Mouse (Mus musculus): ENCODE measurements around the gene Krtap29-1. TPM values are rescaled to one million over a fixed set of nuclear protein-coding genes. Genes with fewer than 3 reads are reported as not detected.

Gene Krtap29-1
- total and polyA plus RNA-seq, 3 experiments: not detected

DNA sequence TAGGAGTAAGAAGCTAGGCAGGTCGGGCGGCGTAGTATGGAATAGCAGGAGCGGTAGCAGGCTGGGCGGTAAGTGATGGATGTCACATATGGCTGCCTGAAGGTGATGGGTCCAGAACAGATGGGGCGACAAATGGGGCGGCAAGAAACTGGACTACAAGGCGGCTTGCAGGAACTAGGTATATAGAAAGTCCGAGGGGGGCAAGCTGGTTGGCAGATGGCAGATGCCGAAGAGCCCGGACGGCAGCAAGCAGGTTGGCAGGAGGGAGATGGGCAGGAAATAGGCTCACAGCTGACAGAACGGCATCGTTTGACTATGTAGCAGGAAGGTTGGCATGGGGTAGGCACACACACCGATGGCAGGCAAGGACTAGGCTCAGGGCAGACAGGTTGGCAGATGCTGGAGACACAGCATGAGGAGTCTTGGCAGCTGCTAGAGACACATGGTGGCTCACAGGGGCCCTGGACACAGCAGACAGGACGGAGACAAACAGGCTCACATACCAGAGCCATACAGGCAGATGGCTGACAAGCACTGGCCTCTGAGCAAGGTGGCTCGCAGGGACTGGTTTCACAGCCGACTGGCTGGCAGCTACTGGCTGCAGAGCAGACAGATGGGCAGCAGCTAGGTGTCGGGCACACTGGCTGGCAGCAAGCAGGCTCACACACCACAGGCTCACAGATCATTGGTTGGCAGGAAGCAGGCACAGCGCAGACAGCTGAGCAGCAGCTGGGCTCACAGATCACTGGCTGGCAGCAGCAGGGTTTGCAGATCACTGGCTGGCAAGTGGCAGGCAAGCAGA lies 6.6 kb upstream of the Krtap29-1 start:
- TF ChIP-seq EP300 (IDR thresholded peaks at IDR 0.05; ENCODE audit: low read depth in 1 of 2, low read length in 2 of 2) (no peak), USF2 (IDR thresholded peaks at IDR 0.05; ENCODE audit: borderline replicate concordance in 1 of 2, insufficient read depth in 1 of 2, low read depth in 1 of 2, low read length in 2 of 2) (no peak), GABPA (IDR thresholded peaks at IDR 0.05; ENCODE audit: low read depth, low read length) (no peak), ELF1 (IDR thresholded peaks at IDR 0.05; ENCODE audit: low read depth, low read length) (no peak), KAT2A (conservative IDR thresholded peaks at IDR 0.05; ENCODE audit: low read depth, low read length) (no peak), JUND (IDR thresholded peaks at IDR 0.05; ENCODE audit: low read depth, low read length) (no peak), HCFC1 (IDR thresholded peaks at IDR 0.05; ENCODE audit: low read depth, low read length) (no peak), UBTF (IDR thresholded peaks at IDR 0.05; ENCODE audit: borderline replicate concordance, insufficient read depth, low read depth, low read length) (no peak), RAD21 (IDR thresholded peaks at IDR 0.05; ENCODE audit: low read depth, low read length) (no peak), GATA1 (IDR thresholded peaks at IDR 0.05; ENCODE audit: low read depth, low read length) (no peak), CHD1 (IDR thresholded peaks at IDR 0.05; ENCODE audit: low read depth, low read length) (no peak), NRF1 (IDR thresholded peaks at IDR 0.05; ENCODE audit: insufficient read depth, low read depth, low read length, poor library complexity, severe bottlenecking) (no peak), NELFE (IDR thresholded peaks at IDR 0.05; ENCODE audit: low read depth, low read length) (no peak), RCOR1 (IDR thresholded peaks at IDR 0.05; ENCODE audit: low read depth, low read length) (no peak), BHLHE40 (IDR thresholded peaks at IDR 0.05; ENCODE audit: borderline replicate concordance, low read depth, low read length) (no peak), ZMIZ1 (IDR thresholded peaks at IDR 0.05; ENCODE audit: low read depth, low read length) (no peak), ZNF384 (IDR thresholded peaks at IDR 0.05; ENCODE audit: low read depth, low read length) (no peak), MYC (IDR thresholded peaks at IDR 0.05; ENCODE audit: low read depth, low read length) (no peak), SMC3 (IDR thresholded peaks at IDR 0.05; ENCODE audit: low read depth, low read length) (no peak)
- H3K4me3 ChIP-seq (ENCODE audit: control insufficient read depth in 1 of 2, insufficient read depth in 1 of 2, low read depth in 2 of 2, low read length in 2 of 2): no peak overlapping the region
- H3K36me3 ChIP-seq (ENCODE audit: control insufficient read depth in 1 of 2, insufficient read depth in 2 of 2, low read length in 2 of 2): no peaks in the 10 kb centered on the region
- H3K9ac ChIP-seq (ENCODE audit: control insufficient read depth, low read depth, low read length, poor library complexity, severe bottlenecking): no peak overlapping the region
- H3K27ac ChIP-seq (ENCODE audit: control insufficient read depth, low read depth, low read length): no peak overlapping the region
- no peaks in the 10 kb centered on the region for H3K4me1 ChIP-seq (ENCODE audit: control insufficient read depth in 1 of 2, insufficient read depth in 2 of 2, low read length in 2 of 2)
- H3K79me2 ChIP-seq (ENCODE audit: control insufficient read depth, insufficient read depth, low read length, poor library complexity): no peaks in the 10 kb centered on the region
- no peaks in the 10 kb centered on the region for H3K27me3 ChIP-seq (ENCODE audit: control insufficient read depth in 1 of 2, insufficient read depth in 2 of 2, low read length in 2 of 2)
- no peaks in the 10 kb centered on the region for H3K9me3 ChIP-seq (replicated peaks; ENCODE audit: insufficient read depth, low read length)
- no peak for DNase-seq (ENCODE audit: low read depth, low spot score)

DNA sequence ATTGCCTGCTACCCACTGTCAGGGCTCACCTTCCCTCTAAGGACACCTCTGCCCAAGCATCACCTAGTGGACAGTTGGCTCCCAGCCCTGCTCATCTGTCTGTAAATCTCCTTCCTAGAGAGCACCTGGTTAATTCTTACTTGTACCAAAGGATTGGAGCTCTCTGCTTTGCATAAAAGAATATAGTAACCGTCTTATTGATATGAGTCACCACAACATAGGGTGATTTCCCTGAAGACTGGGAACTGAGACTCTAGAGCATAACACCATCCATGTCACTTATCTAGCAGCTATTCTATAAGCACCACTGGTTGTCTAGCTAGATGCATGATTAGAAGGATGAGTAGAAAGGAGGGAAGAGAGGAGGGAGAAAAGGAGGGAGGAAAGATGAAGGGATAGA lies 4.6 kb upstream of the Krtap29-1 start:
- no peak overlapping the region for H3K9ac ChIP-seq (ENCODE audit: control insufficient read depth, low read depth, low read length, poor library complexity, severe bottlenecking)
- H3K27ac ChIP-seq (ENCODE audit: control insufficient read depth, low read depth, low read length): no peak overlapping the region
- DNase-seq (ENCODE audit: low read depth, low spot score): no peak
- H3K36me3 ChIP-seq (ENCODE audit: control insufficient read depth in 1 of 2, insufficient read depth in 2 of 2, low read length in 2 of 2): no peaks in the 10 kb centered on the region
- no peaks in the 10 kb centered on the region for H3K9me3 ChIP-seq (replicated peaks; ENCODE audit: insufficient read depth, low read length)
- H3K4me1 ChIP-seq (ENCODE audit: control insufficient read depth in 1 of 2, insufficient read depth in 2 of 2, low read length in 2 of 2): no peaks in the 10 kb centered on the region
- no peaks in the 10 kb centered on the region for H3K27me3 ChIP-seq (ENCODE audit: control insufficient read depth in 1 of 2, insufficient read depth in 2 of 2, low read length in 2 of 2)
- no peak overlapping the region for H3K4me3 ChIP-seq (ENCODE audit: control insufficient read depth in 1 of 2, insufficient read depth in 1 of 2, low read depth in 2 of 2, low read length in 2 of 2)
- TF ChIP-seq SMC3 (IDR thresholded peaks at IDR 0.05; ENCODE audit: low read depth, low read length): no peak
- TF ChIP-seq TAL1 (IDR thresholded peaks at IDR 0.05; ENCODE audit: low read length): no peak
- no peak for TF ChIP-seq USF2 (IDR thresholded peaks at IDR 0.05; ENCODE audit: borderline replicate concordance in 1 of 2, insufficient read depth in 1 of 2, low read depth in 1 of 2, low read length in 2 of 2)
- no peak for TF ChIP-seq UBTF (IDR thresholded peaks at IDR 0.05; ENCODE audit: borderline replicate concordance, insufficient read depth, low read depth, low read length)
- no peak for TF ChIP-seq CHD2 (IDR thresholded peaks at IDR 0.05; ENCODE audit: low read length)
- TF ChIP-seq SIN3A (IDR thresholded peaks at IDR 0.05; ENCODE audit: low read length): no peak
- no peak for TF ChIP-seq E2F4 (IDR thresholded peaks at IDR 0.05; ENCODE audit: borderline replicate concordance, low read depth, low read length)
- no peak for TF ChIP-seq TBP (IDR thresholded peaks at IDR 0.05; ENCODE audit: low read depth, low read length)
- TF ChIP-seq MYB (IDR thresholded peaks at IDR 0.05; ENCODE audit: low read depth, low read length): no peak
- TF ChIP-seq ELF1 (IDR thresholded peaks at IDR 0.05; ENCODE audit: low read depth, low read length): no peak
- no peaks in the 10 kb centered on the region for H3K79me2 ChIP-seq (ENCODE audit: control insufficient read depth, insufficient read depth, low read length, poor library complexity)
